Mouse (Mus musculus) cerebellum, adult 2 months (tissue): ENCODE results near the gene Pih1h3b. TPM values are rescaled to one million over a fixed set of nuclear protein-coding genes. Genes with fewer than 3 reads are reported as not detected.

Source experiments
- DNase-seq, 2 experiments: peaks; one replicate each; pipeline ENCODE4 v3.0.0; 2021
- H3K27ac ChIP-seq: fragments of 200-500 bp; 2 replicates; pipeline ENCODE4 v1.5.1; 2012; ENCODE audit warnings: low read length, control low read depth, inconsistent platforms; ENCODE audit not compliant: insufficient read depth
- H3K27me3 ChIP-seq: fragments of 200-500 bp; 2 replicates; pipeline ENCODE4 v1.6.1; 2012; ENCODE audit warnings: inconsistent platforms, mild to moderate bottlenecking, low read length, moderate library complexity; ENCODE audit not compliant: control insufficient read depth, insufficient read depth
- H3K4me1 ChIP-seq: fragments of 200-500 bp; 2 replicates; pipeline ENCODE4 v1.6.1; 2011; ENCODE audit warnings: low read length; ENCODE audit not compliant: control insufficient read depth, insufficient read depth
- H3K4me3 ChIP-seq: fragments of 200-500 bp; replicated peaks from 2 replicates; pipeline ENCODE3; 2011; ENCODE audit warnings: mild to moderate bottlenecking, low read depth, low read length, control low read depth; ENCODE audit not compliant: insufficient read depth
- CTCF ChIP-seq: fragments of 200-500 bp; IDR thresholded peaks from 2 replicates; pipeline ENCODE4 v1.5.1; 2011; ENCODE audit warnings: low read depth, mild to moderate bottlenecking, control low read depth, low read length, moderate library complexity, borderline replicate concordance; ENCODE audit not compliant: insufficient read depth
- POLR2A ChIP-seq: fragments of 200-500 bp; IDR thresholded peaks from 2 replicates; pipeline ENCODE4 v1.6.1; 2011; ENCODE audit warnings: low read length, control low read depth, borderline replicate concordance; ENCODE audit not compliant: insufficient read depth
- WGBS: fragments of 180-500 bp; shearing (Covaris S2); methylation state at CpG from one replicate; pipeline ENCODE4 v1.1.7; 2018; 5-methylcytosine and 5-hydroxymethylcytosine counted together
- polyA plus RNA-seq: library from polyadenylated mRNA; depleted of rRNA; stranded (reverse); fragments of >200 nt; gene quantifications from 2 replicates; pipeline ENCODE4 v1.2.3, GENCODE M21; 2012; rRNA removed

Gene Pih1h3b
- polyA plus RNA-seq: 0.06 TPM in 1 of 2 replicates, not detected in the other

DNA sequence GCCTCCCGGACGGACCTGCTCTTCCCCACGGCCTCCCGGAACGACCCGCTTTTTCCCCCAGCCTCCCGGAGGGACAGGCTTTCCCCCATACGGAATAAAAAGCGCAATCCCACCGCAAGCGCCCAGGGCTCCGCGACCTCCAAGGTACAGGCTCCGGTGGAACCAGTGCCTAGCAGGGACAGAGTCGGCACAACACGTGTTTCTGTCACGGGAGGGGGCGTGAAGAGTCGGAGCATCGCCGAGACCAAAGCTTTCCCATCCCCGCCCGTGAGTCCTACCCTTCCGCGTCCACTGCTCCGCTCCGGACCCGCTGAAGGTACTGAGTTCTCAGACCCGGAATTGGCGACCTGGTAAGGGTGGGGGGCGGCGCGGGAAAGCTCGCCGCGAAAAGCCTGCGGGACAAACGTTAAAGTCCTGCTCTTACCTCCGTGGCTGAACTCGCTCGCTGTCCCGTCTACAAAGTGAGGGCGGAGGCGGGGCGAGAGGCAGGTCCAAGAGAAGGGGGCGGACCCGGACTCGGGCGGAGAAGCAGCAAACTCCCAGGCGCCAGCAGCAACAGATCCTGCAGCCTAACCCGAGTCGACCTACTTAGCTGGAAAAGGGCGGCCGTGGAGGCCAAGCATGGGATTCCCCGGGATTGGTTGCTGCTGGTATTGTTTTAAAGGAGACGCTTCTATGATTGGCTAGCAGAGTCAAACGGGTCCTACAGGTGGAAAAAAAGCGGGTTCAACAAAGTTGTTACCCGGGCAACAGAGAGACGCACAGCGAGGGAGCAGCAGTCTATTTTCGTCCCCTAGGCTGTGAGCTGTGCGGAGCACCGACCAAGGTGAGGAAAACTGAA is at the start of gene Pih1h3b, which contains the start of gene Nup62cl:
TSS of gene Pih1h3b (plus strand) at position 745 of the 841 bp plus-strand sequence.
TSS of gene Nup62cl (minus strand) at position 578 of the 841 bp plus-strand sequence.
- Histone ChIP-seq H3K27ac (no peak within 1 kb of the TSS), H3K4me1 (no peaks in the 10 kb centered on the region), H3K27me3 (peaks cover 5% of the 10 kb centered on the region; the same call in 1 of the 2 replicates), H3K4me3 (peak within 1 kb of the TSS; percentile 0)
- DNase-seq: peak; percentile 6 to 17
- TF ChIP-seq POLR2A: no peak
- TF ChIP-seq CTCF: no peak
- WGBS: 6% methylated on average over 59 of the region's 64 CpGs

DNA sequence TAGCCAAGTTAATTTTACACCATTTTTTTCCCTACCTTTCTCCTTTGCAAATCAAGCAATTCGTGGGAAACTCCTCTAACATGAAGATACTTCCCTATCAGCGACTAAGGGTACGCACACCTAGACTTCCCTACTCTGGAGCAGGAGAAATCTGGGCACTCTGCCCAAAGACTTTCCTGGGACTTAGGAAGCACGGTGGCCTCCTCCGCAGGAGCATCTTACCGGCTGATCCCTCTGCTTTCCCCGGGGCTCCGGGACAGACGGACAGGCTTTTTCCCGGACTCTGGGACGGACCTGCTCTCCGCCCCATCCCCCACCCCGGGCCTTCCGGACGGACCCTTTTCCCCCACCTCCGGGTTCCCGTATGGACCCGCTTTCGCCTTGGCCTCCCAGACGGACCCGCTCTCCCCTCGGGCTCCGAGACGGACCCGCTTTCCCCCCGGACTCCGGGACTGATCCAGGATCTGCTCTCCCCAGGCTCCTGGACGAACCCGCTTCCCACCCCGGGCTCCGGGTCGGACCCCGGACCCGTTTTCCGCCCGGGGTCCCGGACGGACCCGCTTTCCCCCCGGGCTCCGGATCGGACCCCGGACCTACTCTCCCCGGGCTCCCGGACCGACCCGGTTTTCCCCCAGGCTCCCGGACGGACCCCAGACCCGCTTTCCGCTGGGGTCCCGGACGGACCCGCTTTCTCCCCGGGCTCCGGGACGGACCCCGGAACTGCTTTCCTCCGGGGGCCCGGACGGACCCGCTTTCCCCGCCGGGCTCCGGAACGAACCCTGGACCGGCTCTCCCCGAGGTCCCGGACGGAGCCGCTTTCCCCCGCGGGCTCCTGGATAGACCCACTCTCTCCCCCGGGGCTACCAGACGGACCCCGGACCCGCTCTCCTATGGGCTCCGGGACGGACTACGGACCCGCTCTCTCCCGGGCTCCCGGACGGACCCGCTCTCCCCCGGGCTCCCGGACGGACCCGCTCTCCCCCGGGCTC is 1.5 kb upstream of the Pih1h3b start:
- peaks cover 5% of the 10 kb centered on the region; the same call in 1 of the 2 replicates for H3K27me3 ChIP-seq
- no peak overlapping the region for H3K27ac ChIP-seq
- H3K4me1 ChIP-seq: no peaks in the 10 kb centered on the region
- H3K4me3 ChIP-seq: no peak overlapping the region
- DNase-seq: peak in 1 of 2 experiments; percentile 0
- TF ChIP-seq CTCF (no peak), POLR2A (no peak)
- 12% methylated on average over 66 of the region's 90 CpGs for WGBS

DNA sequence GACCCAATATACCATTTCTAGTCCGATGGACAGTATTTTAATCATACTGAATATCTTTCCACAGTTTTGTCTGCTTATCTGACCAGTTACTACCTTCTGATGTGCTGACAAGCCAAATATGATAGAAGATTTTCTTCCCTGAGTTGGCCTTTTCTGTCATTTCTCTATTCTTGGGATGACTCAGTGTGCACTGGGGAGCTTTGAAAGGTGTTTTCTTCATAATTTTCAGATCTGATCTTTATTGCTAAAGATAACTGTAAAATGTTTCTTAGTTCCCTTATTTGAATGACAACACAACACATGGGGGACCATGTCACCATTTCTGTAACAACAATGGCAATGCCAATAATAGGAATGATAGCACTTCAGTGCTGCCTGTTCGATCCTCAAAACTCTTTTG is 19.9 kb downstream of the Pih1h3b start:
- TF ChIP-seq POLR2A: no peak
- TF ChIP-seq CTCF: no peak
- Histone ChIP-seq H3K4me1 (no peaks in the 10 kb centered on the region), H3K27ac (no peak overlapping the region), H3K27me3 (no peaks in the 10 kb centered on the region), H3K4me3 (no peak overlapping the region)
- WGBS: 93% methylated on average over 2 of the region's 2 CpGs
- no peak for DNase-seq

DNA sequence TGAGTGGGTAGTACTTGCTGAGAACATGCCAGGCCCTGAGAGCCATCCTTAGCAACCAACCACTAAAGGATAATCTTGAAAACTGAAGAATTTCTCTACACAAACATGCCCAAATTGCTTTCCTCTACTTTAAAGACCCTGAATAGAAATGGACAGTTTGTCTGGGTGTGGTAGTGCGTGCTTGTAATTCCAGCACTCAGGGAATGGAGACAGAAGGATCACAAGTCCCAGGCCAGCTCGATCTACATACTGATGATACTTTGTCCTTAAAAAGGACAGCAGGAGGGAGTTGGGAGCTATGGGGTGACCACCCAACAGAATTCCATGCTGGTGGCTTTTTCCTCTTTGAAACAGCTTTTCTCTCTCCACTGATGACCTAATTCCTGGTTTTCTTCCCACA is 31.4 kb downstream of the Pih1h3b start:
- H3K27me3 ChIP-seq: no peaks in the 10 kb centered on the region
- H3K4me3 ChIP-seq: no peak overlapping the region
- WGBS: 76% methylated on average over 2 of the region's 2 CpGs
- H3K27ac ChIP-seq: no peak overlapping the region
- H3K4me1 ChIP-seq: no peaks in the 10 kb centered on the region
- TF ChIP-seq CTCF (no peak), POLR2A (no peak)
- DNase-seq: no peak

Other genes starting within 250 kb of the Pih1h3b start
- 6.6 and 7.0 TPM in 2 replicates for gene Morc4, start 191.2 kb upstream of the Pih1h3b start, polyA plus RNA-seq
- gene Rbm41, start 64.3 kb upstream of the Pih1h3b start, polyA plus RNA-seq: 5.3 and 5.4 TPM in 2 replicates
- 0.56 and 1.5 TPM in 2 replicates for gene Nup62cl, start 167 bp upstream of the Pih1h3b start, polyA plus RNA-seq